Mouse (Mus musculus): Measurements from ENCODE around the gene Adipor2.

The Adipor2 gene

DNA sequence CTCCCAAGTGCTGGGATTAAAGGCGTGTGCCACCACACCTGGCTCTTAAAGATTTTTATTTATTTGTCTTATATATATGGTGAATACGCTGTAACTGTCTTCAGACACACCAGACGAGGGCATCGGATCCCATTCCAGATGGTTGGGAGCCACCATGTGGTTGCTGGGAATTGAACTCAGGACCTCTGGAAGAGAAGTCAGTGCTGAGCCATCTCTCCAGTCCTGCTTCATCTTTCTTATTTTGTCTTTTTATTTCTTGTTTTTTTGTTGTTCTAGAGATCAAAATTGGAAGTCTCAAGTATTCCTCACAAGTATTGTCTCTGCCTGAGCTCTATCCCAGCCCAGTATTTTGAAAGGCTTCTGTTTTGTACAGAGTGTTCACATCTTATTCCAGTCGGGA lies 2.9 kb upstream of the Adipor2 start:
- no peak for DNase-seq (ENCODE audit: low spot score)

DNA sequence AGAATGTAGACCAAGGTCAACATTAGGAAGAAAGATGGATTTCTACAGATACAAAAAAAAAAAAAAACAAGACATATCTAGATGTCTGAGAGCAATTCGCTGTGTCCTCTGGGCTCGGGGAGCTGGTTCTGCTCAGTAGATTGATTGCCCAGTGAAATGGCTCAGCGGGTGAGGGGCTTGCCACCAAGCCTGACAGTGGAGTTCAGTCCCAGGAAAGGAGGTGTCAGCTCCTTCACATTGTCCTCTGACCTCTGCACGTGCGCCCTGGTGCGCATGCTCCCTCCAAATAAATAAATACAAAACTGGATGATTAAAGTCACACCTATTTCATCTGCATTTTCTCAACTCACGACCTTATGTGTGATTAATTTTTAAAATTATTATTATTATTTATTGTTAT lies 1.9 kb upstream of the Adipor2 start:
- no peak for DNase-seq (ENCODE audit: low spot score)

DNA sequence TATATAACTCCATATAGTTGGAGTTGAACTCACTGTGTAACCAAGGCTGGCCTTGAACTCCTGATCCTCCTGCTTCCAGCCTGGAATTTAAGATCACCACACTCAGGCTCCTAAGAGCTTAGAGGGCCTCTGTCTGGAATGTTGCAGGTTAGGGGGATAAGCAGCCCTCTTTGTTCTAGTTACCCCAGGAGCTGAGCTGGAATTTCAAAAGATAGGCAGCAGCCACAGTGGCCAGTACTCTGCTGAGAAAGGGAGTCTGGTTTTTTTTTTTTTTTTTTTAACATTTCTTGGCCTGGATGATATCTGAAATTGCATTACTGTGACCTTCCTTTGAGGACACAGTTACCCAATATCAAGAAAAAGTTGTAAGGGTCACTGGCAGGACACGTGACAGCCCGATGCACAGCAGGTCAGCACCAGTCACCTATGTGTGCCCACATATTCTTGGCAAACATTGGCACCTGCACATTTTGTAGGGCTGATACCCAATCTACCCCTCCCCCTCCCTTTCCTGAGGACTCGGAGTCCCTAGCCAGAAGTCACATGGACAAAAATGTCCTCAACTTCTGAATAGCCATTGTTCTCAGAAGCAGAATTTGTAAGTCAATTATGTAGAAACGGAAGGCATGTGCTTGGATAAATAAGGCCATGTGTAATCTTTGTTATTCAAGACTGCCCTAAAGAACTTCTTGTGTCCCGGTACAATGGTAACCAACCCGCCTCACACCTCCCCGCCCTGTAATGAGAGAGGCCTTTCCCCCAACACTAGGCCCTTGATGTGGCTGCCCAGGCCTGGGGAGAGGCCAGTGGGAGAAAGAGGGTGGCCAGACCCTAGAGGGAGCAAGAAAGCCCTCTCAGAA lies 1.1 kb upstream of the Adipor2 start:
- DNase-seq (ENCODE audit: low spot score), result no peak

DNA sequence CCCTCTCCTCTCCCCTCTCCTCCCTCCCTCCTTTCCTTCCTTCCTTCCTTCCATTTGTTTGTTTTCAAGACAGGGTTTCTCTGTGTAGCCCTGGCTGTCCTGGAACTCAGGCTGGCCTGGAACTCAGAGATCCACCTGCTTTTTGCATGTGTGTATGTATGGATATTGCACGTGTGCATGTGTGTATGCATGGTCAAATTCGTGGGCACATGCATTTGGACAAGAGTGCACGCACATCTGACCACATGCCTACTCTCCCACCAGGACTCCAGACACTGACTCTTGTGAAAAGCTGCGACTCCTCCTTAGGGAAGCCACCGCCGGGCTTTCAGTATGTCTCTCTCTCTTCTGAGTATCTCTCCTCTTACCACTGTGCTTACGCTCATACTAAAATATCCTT lies 317 bp upstream of the Adipor2 start:
- DNase-seq (ENCODE audit: low spot score), result no peak

DNA sequence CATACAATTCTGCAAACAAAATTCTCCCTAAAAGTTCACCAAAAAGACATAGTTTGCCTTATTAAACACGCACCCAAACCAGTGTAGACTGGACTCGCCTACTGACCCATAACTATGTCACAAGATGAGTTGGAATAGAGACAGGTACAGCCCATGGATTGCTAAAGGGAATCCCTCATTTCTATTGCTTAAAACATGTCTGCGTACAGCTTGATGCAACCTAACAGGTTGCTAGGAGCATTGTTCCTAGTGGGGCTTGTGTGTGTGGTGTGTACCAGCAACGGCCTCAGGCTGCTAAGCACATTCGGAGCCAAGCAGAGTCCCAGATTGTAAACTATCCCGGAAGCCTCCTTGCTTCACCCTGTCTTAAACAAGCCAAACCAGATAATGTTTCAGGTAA lies 861 bp downstream of the Adipor2 start:
- no peak for DNase-seq (ENCODE audit: low spot score)

DNA sequence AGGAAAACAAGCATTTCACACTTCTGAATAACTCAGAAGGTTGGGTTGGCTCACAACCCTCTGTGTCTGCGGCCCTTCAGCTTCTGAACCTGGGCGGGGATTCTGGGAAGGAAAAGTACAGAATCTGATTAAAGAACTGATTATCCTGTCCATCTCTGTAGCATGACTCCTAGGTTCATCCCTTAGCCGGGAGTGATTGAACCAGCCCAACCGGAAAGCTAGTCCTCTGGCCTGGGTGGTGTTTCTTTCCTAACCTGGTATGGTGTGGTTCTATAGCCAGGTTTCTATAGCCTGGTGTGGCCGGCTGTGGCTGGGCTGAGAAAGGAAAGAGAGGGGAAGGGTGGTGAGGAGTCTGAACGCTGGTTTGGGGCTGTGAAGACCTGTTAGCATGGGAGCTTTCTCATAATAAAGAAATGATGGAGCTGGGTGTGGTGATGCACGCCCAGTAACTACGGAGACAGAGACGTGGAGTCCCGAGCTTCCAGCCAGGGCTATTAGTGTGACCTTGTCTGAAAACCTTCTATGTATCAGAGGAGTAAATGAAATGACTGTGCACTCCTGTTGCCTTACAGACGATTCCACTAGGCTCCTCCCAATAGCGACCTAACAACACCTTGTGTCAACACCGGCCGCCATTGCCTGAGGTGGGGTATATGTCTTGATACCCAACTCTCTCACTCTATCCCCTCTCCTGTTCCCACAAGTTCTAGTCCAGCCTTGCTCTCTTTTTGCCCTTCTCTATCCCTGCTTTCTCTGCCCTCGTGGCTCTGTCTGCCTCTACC lies 3.1 kb downstream of the Adipor2 start:
- DNase-seq (ENCODE audit: low spot score), result no peak

DNA sequence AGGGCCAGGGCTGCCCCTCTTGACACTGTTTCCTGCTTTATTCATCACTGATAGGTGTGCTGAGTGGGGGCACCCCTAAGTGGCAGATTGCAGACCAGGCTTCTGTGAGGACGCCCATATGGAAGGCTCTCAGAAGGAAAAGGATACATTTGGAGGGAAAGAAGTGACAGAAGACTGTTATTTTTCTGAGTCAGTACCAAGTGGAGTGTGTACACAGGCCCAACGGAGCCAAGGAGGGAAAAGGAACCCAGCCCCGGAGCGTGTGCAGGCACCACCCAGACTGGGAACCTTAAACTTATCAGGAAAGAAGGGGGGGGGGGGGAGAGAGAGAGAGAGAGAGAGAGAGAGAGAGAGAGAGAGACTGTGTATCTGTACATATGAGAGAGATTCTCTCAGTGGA lies 4.9 kb downstream of the Adipor2 start:
- no peak for DNase-seq (ENCODE audit: low spot score)

DNA sequence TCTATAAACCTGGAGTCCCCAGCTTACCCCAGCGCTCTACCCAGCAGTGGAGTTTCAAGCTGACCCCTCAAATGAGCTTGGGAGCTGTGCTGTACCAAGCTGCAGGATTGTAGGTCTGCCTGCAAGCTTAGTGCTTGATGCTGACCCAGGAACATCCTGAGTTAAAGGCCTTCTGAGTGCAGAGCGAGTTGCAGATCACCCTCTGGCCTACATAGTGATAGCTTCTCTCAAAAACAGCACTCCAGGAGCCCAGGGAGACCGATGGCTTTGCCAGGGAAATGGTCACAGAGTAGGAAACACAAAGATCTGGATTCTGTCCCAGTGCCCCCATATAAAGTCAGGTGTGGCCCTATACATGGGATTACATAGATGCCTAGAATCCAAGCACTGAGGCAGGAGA lies 6.0 kb downstream of the Adipor2 start:
- DNase-seq (ENCODE audit: low spot score), result no peak

DNA sequence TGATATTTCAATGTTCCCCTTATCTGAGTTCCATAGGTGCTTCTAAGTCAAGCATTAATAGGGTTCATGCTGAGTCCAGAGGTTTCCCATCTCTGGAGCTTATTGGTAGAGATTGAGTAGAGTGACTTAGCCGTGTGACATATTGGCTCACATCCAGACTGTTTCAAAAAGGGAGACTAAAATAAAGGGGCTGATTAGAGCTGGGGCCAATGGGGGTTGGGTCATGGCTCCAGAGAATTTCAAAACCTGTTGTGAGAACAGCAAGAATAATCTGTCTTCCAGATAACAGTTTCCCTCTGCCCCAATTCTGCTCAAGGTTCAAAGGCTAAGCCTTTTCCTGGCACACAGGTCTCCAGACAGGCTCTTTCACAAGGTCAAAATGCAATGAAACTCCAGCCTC lies 7.7 kb downstream of the Adipor2 start:
- no peak for DNase-seq (ENCODE audit: low spot score)

DNA sequence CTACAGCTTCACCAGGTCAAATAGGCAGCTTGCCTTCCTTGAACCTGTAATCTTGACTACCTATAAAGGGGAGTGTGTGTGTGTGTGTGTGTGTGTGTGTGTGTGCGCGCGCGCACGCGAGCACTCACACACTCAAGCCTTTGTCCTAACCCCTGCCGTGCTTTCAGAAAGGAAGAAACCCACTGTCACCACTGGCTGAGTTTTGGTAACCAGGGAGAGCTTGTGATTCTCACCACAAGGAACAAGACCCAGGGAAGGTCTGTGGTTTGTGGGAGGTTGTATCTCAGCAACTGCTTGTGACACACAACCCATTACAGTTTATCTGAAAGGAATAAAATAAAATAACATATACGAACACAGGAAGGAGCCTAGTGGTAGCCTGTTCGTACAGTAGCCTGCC lies 8.9 kb downstream of the Adipor2 start:
- DNase-seq (ENCODE audit: low spot score), result peak; percentile 78

DNA sequence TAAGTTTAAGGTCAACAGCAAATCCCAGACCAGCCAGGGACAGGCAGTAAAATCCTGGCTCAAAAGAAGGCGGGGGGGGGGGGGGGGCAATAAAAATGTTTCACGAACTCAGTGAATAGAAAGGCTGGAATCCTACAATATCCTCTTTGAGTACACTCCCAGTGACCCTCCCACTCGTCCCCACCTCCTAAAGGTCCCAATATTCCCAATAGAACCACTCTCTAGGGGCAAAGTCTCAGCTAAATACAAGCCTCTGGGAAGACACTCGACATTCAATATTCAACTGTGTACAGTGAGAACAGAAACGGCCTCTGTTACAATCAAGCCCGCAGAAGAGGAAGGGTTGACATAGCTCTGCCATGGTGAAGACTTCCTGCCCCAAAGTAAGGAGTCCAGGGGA lies 9.7 kb downstream of the Adipor2 start:
- no peak for DNase-seq (ENCODE audit: low spot score)

DNA sequence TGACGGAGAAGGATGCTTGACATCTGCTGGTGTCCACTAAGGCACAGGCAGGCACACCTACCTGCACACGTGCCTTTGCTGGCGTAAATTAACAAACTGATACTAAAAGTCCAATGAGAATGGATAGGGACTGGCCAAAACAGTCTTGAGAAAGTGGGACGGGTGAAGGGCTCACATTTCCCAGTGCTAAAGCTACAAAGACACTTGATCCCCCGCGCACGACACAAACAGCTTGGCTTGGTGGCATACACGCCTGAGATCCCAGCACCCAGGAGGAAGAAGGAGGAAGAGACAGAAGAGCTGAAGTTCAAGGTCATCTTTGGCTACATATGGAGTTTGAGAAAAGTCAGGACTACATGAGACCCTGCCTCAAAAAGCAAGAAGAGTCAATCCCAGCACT lies 11.0 kb downstream of the Adipor2 start:
- no peak for DNase-seq (ENCODE audit: low spot score)

DNA sequence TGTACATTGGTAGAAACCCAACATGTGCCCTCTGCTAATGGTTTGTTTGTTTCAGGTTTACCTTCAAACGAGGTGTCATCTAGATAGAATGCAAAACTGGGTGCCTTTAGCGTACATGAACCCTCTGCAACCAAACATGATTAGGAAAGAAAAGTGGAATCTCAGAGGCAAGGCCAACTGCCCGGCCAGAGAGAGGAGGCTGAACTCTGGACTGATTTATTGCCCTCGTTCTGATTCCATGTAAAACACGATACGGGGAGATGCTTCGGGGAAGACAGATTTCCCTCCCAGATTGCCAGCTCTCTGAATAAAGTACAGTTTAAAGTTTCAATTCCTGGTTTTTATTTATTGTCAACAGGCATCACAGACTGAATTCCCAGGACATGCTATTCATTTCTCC lies 12.2 kb downstream of the Adipor2 start:
- DNase-seq (ENCODE audit: low spot score), result no peak

DNA sequence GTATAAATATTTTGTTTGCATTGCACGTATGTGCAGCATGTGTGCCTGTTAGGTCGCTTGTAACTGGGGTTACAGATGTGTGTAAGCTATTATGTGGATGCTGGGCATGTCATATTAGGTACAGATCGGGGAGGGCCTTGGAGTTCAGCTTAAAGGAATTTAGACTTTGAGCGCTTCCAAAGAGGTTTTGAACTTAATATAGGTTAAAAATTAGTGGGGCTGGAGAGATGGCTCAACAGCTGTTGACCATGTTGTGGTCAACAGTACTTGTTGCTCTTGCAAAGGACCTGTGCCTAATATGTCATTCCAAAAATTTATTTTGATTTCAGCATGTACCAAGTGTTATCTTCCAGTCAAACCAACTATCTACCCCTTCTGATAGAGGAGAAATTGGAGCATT lies 12.7 kb downstream of the Adipor2 start:
- DNase-seq (ENCODE audit: low spot score), result no peak

DNA sequence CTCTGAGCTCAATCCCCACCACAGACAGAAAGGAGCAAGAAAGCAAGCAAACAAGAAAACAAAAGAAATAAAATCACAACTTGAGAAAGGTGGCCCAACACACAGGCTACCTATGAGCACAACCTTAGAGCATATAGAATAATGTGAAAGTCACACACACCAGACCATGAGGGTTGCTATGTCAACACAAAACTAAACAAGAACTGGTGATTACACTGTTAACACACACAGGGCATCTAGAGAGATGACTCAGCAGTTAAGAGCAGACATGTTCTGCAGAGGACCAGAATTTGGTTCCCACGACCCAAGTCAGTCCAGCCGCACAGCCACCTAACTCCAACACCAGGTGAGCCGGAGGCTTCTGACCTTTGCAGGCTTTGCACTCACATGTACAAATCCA lies 14.5 kb downstream of the Adipor2 start:
- DNase-seq (ENCODE audit: low spot score), result no peak

DNA sequence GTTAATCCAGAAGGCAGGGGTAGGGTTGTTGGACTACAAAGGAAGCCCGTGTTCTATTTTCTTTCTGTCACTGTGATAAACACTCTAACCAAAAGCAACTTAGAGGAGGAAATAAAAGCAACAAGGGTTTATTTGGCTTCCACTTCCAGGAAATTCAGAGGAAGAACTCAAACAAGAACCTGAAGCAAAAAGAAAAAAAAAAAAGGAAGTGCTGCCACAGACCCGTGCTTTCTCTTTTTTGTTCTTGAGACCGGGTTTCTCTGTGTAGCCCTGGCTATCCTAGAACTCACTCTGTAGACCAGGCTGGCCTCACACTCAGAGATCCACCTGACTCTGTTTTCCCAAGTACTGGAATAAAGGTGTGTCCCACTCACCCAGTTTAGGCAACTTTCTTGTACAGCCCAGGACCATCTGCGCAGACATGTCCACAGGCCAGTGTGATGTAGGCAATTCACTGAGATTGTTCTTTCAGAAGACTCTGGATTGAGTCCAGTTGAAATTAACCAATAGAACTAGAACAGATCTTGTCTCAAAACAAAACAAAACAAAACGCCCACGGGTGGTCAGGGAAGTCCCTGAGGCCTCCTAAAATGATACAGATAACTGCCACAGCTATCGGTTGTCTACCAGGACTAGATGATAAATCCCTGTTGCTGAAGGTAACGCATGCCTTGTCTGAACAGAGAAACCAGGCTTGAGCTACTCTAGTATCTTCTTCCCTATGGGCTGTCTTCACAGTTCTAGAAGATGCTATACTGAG lies 15.8 kb downstream of the Adipor2 start:
- no peak for DNase-seq (ENCODE audit: low spot score)

DNA sequence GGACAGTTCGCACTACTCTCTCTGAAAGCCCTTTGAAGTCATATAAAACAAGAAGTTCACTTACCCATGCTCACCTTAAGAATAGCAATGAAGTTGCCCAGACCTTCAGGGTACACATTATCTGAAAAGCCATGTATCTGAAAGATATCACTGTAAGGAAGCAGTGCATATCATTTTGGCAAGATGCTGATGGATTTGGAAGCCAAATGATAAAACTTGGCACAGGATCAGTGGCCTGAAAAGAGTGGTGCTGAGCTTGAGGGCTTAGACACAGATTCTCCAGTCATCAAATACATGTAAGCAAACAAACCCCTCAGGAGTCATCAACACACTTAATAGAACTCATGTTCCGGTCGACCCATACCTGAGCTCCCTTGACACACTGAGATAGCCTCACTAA lies 16.9 kb downstream of the Adipor2 start:
- no peak for DNase-seq (ENCODE audit: low spot score)

DNA sequence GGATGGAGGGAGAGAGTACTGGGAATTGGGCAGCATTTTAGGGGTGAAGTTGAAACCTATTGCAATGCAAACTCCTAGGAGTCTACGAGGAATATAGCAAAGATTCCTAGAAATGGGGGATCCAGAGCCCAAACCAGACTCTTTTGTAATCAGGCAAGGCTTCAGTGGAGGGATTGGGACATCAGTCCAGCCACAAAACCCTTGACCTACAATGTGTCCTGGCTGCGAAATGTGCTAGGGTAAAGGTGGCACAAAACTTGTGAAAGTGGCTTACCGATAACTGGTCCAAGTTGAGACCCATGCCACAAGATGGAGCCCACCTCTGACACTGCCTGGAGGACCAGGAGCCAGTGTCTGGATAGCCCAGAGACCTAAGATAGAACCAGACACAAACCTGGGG lies 18.1 kb downstream of the Adipor2 start:
- DNase-seq (ENCODE audit: low spot score), result no peak

DNA sequence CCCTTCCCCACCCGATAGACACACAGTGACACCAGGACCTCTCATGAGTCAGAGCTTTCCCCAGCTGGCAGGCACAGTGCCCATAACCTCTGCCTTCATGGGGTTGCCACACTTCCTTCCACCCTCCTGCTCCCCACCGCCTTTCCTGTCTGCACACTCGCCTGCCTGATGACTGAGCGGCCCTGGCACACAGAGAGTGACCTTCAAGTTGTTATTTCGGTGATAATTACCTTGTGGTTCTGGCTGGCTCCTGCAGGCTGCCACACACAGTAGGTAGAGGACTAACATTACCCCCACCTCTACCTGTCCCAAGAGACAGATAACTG lies 21.2 kb downstream of the Adipor2 start:
- peak; percentile 58 for DNase-seq (ENCODE audit: low spot score)

DNA sequence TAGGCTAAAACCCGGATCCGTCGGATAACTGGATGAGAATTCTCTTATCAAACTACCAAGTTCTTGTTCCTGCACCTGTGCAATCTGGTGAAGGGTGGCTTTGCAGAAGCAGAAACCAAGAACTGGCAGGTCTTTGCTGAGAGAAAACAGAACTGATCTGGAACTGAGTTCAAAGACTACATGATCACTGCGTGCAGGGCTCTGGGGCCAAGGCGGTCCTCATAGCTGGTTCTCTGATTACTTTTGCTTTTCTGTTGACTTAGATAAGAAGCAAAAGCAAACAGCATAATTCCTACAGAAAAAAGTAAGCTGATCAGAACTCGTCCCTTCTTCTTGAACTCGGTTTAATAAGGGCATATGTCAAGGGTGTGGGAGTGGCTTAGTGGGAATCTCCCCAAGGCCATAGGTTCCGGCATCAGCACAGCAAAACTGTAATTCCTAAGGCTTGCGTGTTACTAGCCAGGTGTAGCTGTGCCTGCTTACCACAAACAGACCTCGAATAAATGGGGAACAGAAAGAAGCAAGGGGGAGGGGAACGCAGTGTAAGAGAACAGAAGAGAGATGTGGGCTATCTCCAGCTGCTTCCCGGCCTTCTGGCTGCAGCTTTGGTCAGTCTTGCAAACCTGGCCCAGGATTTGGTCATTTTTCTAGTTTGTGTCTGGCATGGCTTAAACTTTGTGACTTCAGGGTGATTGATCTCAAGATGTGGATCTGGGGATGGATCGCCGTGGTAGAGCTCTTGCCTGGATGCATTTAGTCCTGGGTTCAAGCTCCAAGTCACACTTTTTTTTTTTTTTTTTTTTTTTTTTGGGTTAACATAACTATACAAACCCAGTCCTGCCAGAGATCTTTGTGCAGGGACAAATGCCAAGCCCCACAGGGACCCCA lies 21.8 kb downstream of the Adipor2 start:
- peak; percentile 14 for DNase-seq (ENCODE audit: low spot score)

DNA sequence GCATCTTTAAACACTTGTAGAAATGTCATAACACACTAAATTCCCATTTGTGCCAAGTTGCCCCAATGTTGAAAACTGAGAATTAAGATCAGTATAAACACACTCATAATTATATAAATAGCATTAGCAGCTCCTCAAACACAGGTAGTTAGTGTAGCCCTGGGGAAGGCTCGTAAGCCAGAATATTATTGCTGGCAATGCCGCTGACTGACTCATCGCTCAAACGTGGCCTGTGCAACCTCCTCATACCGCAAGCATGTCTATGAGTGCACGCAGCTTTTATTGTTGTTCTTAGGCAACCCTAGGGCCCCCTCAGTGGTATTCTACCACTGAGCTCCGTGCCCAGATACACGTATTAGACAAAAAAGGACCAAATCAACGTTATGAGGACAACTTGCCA lies 24.7 kb downstream of the Adipor2 start:
- no peak for DNase-seq (ENCODE audit: low spot score)

DNA sequence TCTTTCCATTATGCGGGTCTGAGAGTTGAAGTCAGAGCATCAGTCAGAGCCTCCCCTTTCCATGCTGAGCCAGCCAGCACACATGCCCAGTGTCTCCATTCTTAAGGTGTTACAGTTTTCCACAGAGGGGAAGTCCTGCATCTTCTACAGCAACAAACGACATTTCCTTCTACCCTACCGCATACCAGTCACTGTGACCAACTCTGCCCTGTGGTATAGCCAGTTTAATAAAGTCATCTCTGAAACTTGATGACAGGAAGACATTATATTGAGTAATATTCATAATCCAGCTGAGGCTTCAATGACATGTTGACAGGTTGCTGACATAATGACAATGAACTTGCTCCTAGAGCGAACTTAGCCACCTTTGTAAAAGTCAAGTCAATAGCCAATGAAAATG lies 26.8 kb downstream of the Adipor2 start:
- no peak for DNase-seq (ENCODE audit: low spot score)
